Mouse (Mus musculus) embryonic fibroblast, embryonic 13.5 days (primary cell): ENCODE measurements around the gene Pold4. TPM values are rescaled to one million over a fixed set of nuclear protein-coding genes. Genes with fewer than 3 reads are reported as not detected.

Experiments used
- H3K27ac ChIP-seq: 2 replicates; pipeline ENCODE4 v1.5.1; 2012; ENCODE audit warnings: low read length, control low read depth, inconsistent platforms; ENCODE audit not compliant: insufficient read depth
- H3K4me1 ChIP-seq: 2 replicates; pipeline ENCODE4 v1.6.1; 2011; ENCODE audit warnings: low read length; ENCODE audit not compliant: control insufficient read depth, insufficient read depth
- H3K4me3 ChIP-seq: 2 replicates; pipeline ENCODE4 v1.5.1; 2011; ENCODE audit warnings: mild to moderate bottlenecking, control low read depth, low read length; ENCODE audit not compliant: insufficient read depth
- CTCF ChIP-seq: IDR thresholded peaks from 2 replicates; pipeline ENCODE4 v1.5.1; 2011; ENCODE audit warnings: mild to moderate bottlenecking, control low read depth, low read length, moderate library complexity, borderline replicate concordance; ENCODE audit not compliant: insufficient read depth
- POLR2A ChIP-seq: IDR thresholded peaks from 2 replicates; pipeline ENCODE4 v1.6.1; 2011; ENCODE audit warnings: low read depth, mild to moderate bottlenecking, control low read depth, low read length, moderate library complexity
- polyA plus RNA-seq: library from polyadenylated mRNA; stranded (reverse); fragments of >200 nt; gene quantifications from 2 replicates; pipeline ENCODE4 v1.2.4, GENCODE M21; 2011; ENCODE audit warnings: low read depth; ENCODE audit not compliant: missing spikeins, insufficient read length

The Pold4 gene
- polyA plus RNA-seq, 1 experiment, result 55.8 TPM

DNA sequence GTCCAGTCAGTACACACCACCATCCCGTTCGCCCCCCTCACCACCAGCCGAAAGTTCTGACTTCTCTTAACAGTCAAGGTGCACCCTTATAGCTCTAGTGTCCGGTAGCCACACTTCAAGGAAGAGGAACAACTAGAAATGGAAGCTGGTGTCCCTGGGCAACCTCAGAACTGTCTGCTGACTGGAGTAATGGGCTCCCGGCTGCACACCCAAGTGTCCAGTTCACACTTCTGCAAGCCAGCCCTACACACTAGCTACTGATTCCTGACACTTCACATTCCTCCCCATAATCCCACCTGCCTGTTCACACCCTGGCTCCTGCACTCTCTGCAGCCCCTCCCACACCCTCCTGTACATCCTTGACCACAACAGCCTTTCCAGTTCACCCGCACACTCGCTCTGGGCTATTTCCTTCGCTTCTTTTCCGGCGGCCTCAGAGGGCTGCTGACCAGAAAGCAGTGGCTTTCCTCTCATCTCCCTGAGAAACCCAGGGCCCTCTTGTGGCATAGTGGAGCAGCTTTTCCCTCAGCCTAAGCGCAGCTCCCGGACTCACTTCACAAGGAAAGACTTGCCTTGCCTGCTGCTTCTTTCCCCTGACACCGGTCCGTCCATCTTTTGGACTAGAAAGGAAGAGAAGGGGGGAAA, 15.5 kb upstream of the Pold4 start:
- no peak overlapping the region for H3K27ac ChIP-seq
- H3K4me3 ChIP-seq, result peak overlapping the region; percentile 71
- no peak for TF ChIP-seq POLR2A
- TF ChIP-seq CTCF, result peak; percentile 32; the same call in 1 of the 2 replicates
- H3K4me1 ChIP-seq, result peaks cover 32% of the 10 kb centered on the region

DNA sequence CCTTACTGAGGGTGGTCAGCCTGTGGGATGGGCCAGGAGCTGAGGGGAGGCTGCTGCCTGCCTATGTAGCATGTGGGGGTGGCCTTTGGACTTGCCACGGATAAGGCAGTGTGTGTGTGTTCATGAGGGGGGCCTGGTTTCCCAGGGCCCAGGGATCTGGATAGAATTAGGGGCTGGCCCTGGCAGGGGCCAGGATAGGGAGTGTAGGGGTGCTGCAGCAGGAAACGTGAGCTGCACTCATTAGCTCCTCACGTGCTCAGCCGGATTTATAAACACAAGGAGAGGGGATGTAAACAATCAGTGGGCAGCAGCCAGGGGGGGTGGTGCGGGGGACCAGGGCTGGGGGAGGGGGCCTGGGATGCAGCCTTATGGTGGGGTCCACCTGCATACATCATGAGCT, 14.6 kb upstream of the Pold4 start:
- Histone ChIP-seq H3K27ac (no peak overlapping the region), H3K4me3 (no peak overlapping the region), H3K4me1 (peaks cover 33% of the 10 kb centered on the region)
- TF ChIP-seq POLR2A, result no peak

DNA sequence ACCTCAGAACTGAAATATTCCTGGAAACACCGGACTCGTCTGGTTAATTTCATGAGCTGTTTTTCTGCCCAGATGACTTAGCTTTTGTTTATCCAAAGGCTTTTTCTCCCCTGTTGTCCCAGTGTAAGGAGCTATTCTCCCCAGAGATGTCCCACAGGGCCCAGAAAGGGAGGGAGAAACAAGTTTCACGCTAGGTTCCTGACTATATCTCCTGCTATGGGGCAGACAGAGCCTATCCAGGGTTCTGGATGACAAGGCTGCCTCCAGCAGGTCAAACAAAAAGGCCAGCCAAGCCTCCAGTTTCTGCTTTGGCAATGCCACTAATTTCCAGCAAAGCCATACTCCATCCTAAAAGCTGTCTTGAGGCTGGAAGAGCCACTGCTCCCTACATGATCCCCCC, 13.8 kb upstream of the Pold4 start:
- TF ChIP-seq POLR2A (no peak), CTCF (no peak)
- peaks cover 31% of the 10 kb centered on the region for H3K4me1 ChIP-seq
- no peak overlapping the region for H3K27ac ChIP-seq

DNA sequence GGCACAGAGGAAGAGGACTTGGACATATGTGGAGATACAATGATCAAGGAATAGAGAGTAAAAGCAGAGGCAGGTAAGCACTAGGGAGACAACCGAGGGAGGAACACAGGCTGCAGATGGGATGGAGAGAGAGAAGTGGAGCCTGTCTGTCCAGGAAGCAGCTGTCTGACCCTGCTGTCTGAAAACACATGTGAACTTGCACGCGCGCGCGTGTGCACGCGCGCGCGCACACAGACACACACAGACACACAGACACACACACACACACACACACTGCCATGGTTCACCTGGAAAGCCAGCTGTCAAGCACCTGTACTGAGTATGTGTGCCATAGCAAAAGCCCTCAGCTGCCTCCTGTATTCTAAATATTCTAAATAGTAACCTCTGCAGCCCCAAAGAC, 13.4 kb upstream of the Pold4 start:
- Histone ChIP-seq H3K27ac (no peak overlapping the region), H3K4me3 (no peak overlapping the region), H3K4me1 (peaks cover 27% of the 10 kb centered on the region)
- TF ChIP-seq CTCF (no peak), POLR2A (no peak)

More for the DNA sequence above, 13.8 kb upstream of the Pold4 start:
- no peak overlapping the region for H3K4me3 ChIP-seq

DNA sequence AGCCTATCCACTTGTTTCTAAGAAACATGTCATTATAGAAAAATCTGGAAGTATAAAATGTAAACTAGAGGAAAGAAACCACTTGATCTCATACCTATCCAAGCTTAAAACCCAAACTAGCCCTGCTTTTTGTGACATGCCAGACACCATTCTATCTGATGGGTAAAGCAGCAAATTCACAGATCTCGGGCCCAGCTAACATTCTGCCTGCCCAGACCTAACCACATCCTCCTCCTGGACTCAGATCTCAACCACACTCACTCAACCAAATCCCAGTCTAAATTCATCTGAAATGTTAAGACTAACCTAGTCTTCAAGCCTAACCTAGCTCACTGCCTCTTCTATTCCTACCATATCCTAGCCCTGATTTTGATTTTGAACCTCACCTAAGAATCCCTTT, 12.9 kb upstream of the Pold4 start:
- H3K4me3 ChIP-seq, result no peak overlapping the region
- TF ChIP-seq POLR2A, result no peak
- no peak for TF ChIP-seq CTCF
- peaks cover 24% of the 10 kb centered on the region for H3K4me1 ChIP-seq
- H3K27ac ChIP-seq, result no peak overlapping the region

DNA sequence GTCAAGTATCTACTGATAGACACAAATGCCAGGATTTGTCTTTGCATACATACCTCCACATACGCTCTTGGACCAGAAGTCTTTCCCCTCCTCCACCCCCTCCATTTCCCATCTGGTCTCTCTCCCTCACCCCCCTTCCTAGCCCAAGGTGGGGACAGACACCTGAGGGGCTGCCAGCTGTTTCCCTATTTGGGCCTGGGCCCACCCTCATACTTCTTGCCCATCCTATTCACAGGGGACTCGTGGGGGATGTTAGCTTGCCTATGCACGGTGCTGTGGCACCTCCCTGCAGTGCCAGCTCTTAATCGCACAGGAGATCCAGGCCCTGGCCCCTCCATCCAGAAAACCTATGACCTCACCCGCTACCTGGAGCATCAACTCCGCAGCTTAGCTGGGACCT, 11.8 kb upstream of the Pold4 start:
- Histone ChIP-seq H3K4me1 (peaks cover 23% of the 10 kb centered on the region), H3K27ac (no peak overlapping the region), H3K4me3 (no peak overlapping the region)
- TF ChIP-seq CTCF (no peak), POLR2A (no peak)

DNA sequence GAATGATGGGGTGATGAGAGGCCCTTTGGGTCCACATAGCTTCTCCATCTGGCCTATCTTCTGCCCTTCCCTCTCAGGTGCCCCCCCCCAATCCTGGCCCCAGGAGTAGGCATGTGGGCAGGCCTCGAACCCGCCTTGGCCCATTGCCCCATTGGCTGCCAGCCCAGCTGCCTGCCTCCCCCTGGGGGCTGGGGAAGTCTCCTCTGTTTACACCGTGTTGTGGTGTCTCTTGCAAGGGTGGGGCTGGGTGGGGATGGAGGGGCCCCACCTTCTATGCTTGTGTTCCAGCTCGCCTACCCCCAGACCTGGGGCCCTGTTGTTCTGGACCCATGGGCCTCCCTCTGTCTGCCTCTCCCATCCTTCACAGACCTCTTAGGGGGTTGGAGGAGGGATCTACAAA, 11.3 kb upstream of the Pold4 start:
- Histone ChIP-seq H3K27ac (no peak overlapping the region), H3K4me1 (peaks cover 23% of the 10 kb centered on the region), H3K4me3 (no peak overlapping the region)

DNA sequence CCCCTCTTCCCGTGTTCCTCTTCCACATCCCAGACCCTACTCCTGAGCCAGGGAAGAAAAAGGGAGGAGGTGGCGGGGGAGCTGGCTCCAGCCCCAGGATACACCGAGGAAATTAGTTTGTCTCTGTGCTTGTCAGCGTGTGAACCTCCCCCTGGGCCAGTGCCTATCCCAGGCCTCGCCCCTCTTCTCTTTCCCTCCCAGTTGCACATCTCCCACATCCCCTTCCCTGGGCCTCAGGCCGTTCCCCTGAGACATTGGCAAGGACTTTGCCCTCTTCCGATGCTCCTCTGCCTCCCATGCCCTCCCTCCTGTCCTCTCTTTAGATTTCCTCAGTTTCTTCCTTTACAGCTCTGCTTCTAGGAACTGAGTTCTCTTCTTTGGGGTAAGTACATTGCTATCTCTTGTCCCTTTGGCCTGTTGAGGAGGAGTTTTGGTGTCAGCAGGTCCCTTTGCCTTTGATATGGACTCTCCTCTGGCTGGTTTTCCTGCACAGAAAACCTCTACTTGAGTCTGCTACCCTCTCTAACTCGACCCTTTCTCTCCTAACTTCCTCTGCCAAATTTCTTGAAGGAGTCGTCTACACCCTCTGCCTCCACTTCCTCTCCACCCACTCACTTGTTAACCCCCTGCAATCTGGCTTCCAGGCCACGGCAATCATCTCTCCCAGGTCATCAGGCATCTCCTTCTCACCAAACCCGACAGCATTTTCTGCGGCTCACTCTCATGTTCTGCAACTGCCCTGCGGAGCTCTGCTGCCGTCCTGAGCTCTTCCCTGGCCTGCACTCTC, 10.5 kb upstream of the Pold4 start:
- H3K27ac ChIP-seq, result no peak overlapping the region

More for the DNA sequence above, 11.3 kb upstream of the Pold4 start:
- TF ChIP-seq CTCF (no peak), POLR2A (no peak)

DNA sequence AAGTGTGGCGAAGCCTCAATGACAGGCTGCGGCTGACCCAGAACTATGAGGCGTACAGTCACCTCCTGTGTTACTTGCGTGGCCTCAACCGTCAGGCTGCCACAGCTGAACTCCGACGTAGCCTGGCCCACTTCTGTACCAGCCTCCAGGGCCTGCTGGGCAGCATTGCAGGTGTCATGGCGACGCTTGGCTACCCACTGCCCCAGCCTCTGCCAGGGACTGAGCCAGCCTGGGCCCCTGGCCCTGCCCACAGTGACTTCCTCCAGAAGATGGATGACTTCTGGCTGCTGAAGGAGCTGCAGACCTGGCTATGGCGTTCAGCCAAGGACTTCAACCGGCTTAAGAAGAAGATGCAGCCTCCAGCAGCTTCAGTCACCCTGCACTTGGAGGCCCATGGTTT, 9.5 kb upstream of the Pold4 start:
- no peak overlapping the region for H3K4me3 ChIP-seq
- TF ChIP-seq POLR2A (no peak), CTCF (no peak)
- no peak overlapping the region for H3K27ac ChIP-seq
- H3K4me1 ChIP-seq, result peaks cover 17% of the 10 kb centered on the region

More for the DNA sequence above, 10.5 kb upstream of the Pold4 start:
- no peak overlapping the region for H3K4me3 ChIP-seq
- peaks cover 23% of the 10 kb centered on the region for H3K4me1 ChIP-seq
- TF ChIP-seq CTCF (no peak), POLR2A (no peak)

DNA sequence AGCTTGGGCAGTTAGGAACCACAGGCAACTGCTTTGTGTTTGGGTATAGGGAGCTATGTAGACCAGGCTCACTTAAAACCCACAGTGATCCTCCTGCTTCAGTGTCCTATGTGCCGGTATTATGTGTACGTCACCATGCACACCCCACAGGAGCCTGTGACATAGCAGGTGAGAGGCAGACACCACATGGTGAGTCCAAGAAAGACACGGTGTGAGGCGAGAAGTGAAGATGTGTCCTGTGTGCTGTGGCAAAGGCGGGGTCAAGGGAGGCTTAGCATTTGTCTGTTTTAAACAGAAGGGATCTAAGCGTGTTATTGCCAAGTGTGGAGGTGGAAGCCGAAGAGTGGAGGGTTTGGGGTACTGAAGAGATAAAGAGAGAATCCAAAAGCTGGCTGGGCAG, 4.9 kb upstream of the Pold4 start:
- peaks cover 10% of the 10 kb centered on the region for H3K4me1 ChIP-seq

More for the DNA sequence above, 4.9 kb upstream of the Pold4 start:
- no peak for TF ChIP-seq CTCF
- no peak for TF ChIP-seq POLR2A
- H3K27ac ChIP-seq, result no peak overlapping the region
- no peak overlapping the region for H3K4me3 ChIP-seq
